Mouse (Mus musculus) sigmoid colon, adult 10 weeks (tissue): Measurements from ENCODE around the gene Gstt2. TPM values are rescaled to one million over a fixed set of nuclear protein-coding genes. Genes with fewer than 3 reads are reported as not detected.

Experiments
- polyA plus RNA-seq: library from polyadenylated mRNA; stranded (reverse); fragments of 350-450 nt; fragmentation: Illumina TruSeq; extraction: RNeasy Lipid Tissue Mini Kit (QIAGEN cat#74804); gene quantifications from one replicate; pipeline ENCODE4 v1.2.3, GENCODE M21; 2014; ENCODE audit warnings: low read depth, low replicate concordance

The Gstt2 gene
- 13.0 TPM for polyA plus RNA-seq

GRCm38 (mm10) chr10:75837248-75837759 is at the start of gene Gstt2:
Gene Gstt2, minus strand, starts transcription at chr10:75837424.

GRCm38 (mm10) chr10:75859786-75860470 is 22.7 kb upstream of the Gstt2 start, which contains the start of gene Mif:
Gene Mif, minus strand, starts transcription at chr10:75860240.

DNA sequence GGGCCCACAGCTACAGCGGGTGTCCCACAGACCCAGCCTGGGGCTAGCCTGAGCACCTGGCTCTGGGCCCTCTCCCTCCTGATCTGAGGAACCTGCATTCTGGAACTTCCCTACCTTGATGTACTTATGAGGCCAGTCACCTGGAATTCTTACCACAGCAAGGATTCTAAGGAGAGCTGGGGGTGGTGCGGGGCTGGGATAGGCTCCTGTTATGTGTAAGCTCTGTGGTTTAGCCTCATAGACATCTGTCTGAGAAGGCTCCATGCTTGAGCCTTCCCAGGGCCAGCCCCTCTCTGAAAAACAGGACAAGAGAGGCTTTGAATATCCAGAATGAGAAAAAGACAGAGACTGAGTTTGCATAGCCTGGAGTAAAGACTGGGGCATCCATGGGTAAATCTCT is 14.8 kb downstream of the Gstt2 start, which contains the start of gene Gstt4:
Gene Gstt4 (minus strand): TSS at position 101 of the 400 bp plus-strand sequence.

DNA sequence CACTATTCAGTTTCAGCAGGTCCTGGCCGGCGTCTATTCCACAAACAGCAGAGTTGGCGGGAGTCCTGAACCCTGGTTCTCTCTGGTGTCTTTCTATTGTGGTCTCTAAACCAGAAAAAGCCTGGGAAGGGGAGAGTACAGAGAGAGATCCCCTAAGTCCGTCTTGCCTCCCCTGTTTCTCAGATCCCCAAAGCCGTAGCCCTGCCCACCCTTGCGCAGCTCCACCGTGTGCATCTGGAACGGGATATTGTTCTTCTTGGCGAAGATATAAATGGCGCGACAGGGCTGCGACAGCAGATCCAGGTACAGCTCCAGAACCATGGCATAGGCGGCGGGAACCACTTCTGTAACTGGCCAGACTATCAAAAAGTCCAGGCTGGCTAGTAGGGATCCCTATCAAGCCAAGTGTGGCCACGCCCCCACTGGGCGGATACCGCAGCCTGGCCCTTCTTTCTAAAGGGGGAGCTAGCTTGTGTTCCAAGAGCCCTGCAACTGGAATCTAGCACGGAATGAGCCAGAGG is 39.0 kb downstream of the Gstt2 start, which contains the start of gene Gstt1:
Gene Gstt1 (minus strand): TSS at position 409 of the 521 bp plus-strand sequence.

Other genes with a start within 250 kb of the Gstt2 start
- 0.57 TPM for gene Ggt5, start 248.1 kb downstream of the Gstt2 start, polyA plus RNA-seq
- 1.7 TPM for gene Susd2, start 193.4 kb downstream of the Gstt2 start, polyA plus RNA-seq
- gene Cabin1, start 73.1 kb downstream of the Gstt2 start, polyA plus RNA-seq: 4.6 TPM
- 1.3 TPM for gene Ddt, start 64.0 kb downstream of the Gstt2 start, polyA plus RNA-seq
- not detected for gene Gm20441, start 56.5 kb downstream of the Gstt2 start, polyA plus RNA-seq
- gene Gstt3, start 56.0 kb downstream of the Gstt2 start, polyA plus RNA-seq: 56.7 TPM
- gene Gstt1, start 38.8 kb downstream of the Gstt2 start, polyA plus RNA-seq: 4.0 TPM
- not detected for gene Gstt4, start 14.9 kb downstream of the Gstt2 start, polyA plus RNA-seq
- gene Mif, start 22.8 kb upstream of the Gstt2 start, polyA plus RNA-seq: not detected
- gene Derl3, start 56.0 kb upstream of the Gstt2 start, polyA plus RNA-seq: not detected
- gene Smarcb1, start 84.2 kb upstream of the Gstt2 start, polyA plus RNA-seq: 10.9 TPM
- gene Chchd10, start 95.7 kb upstream of the Gstt2 start, polyA plus RNA-seq: 21.3 TPM
- 1.0 TPM for gene Mmp11, start 99.1 kb upstream of the Gstt2 start, polyA plus RNA-seq
- not detected for gene Gm867, start 103.2 kb upstream of the Gstt2 start, polyA plus RNA-seq
- not detected for gene Vpreb3, start 105.6 kb upstream of the Gstt2 start, polyA plus RNA-seq
- not detected for gene Gm5134, start 117.1 kb upstream of the Gstt2 start, polyA plus RNA-seq
- 12.6 TPM for gene Zfp280b, start 195.2 kb upstream of the Gstt2 start, polyA plus RNA-seq